Mouse (Mus musculus) heart, postnatal 0 days (tissue): ENCODE measurements around the gene Gm9857.

ENCODE experiments used
- CTCF ChIP-seq: IDR thresholded peaks from 2 replicates; pipeline ENCODE4 v1.5.1; 2016; ENCODE audit warnings: antibody characterized with exemption, control low read depth, low read depth
- EP300 ChIP-seq: IDR thresholded peaks from 2 replicates; pipeline ENCODE4 v1.6.1; 2016; ENCODE audit warnings: antibody characterized with exemption, low read depth

- TF ChIP-seq CTCF (no peak), EP300 (no peak)
These were observed 17.7 kb upstream of the Gm9857 start for GRCm38 (mm10) chr3:108957976-108958375.
